Mouse (Mus musculus) C2C12 (cell line): ENCODE measurements at regions not wholly inside any gene's neighbourhood (a gene's known extent, or its start where the extent isn't known, plus 50 kb on each side); places are given as distances from the start of the nearest gene placed in this dataset.

Source experiments
- CEBPB ChIP-seq: IDR thresholded peaks from one replicate; pipeline ENCODE4 v1.6.1; 2011; ENCODE audit warnings: low read depth, mild to moderate bottlenecking, control low read depth, moderate library complexity
- CTCF ChIP-seq: IDR thresholded peaks from one replicate; pipeline ENCODE4 v1.5.1; 2011; ENCODE audit not compliant: control insufficient read depth, insufficient read depth, insufficient read length
- FOSL1 ChIP-seq: IDR thresholded peaks from one replicate; pipeline ENCODE4 v1.8.0; 2011; ENCODE audit warnings: mild to moderate bottlenecking, low read length; ENCODE audit not compliant: poor library complexity, insufficient read depth, severe bottlenecking
- MAX ChIP-seq: IDR thresholded peaks from one replicate; pipeline ENCODE4 v1.6.1; 2011; ENCODE audit warnings: mild to moderate bottlenecking, control low read depth
- MYOG ChIP-seq: IDR thresholded peaks from one replicate; pipeline ENCODE4 v1.6.1; 2011; ENCODE audit not compliant: control insufficient read depth, insufficient read length; ENCODE audit errors: extremely low read depth
- USF1 ChIP-seq: IDR thresholded peaks from one replicate; pipeline ENCODE4 v1.6.1; 2011; ENCODE audit warnings: low read depth, mild to moderate bottlenecking, control low read depth, moderate library complexity

DNA sequence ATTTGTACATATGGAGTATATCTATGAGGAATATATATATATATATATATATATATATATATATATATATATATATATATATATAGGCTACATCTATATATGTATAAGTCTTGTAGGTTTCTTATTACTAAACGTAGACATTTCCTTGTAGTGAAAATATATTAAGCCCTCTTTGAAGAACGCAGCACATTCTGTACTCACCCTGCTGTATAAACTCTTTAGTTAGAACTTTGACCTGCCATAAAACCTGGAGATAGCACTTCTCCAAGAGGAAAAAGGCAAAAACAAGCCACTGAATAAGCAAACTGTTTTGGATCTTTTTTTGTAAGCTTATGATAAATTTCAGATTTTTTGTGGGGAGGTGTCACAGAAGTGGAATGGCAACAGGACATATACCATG lies 55.3 kb upstream of the Tent5a start:
- no peak for TF ChIP-seq CTCF
- TF ChIP-seq FOSL1 = no peak
- TF ChIP-seq USF1 = no peak
- TF ChIP-seq CEBPB = no peak
- TF ChIP-seq MAX = no peak
- no peak for TF ChIP-seq MYOG
